Mouse (Mus musculus): ENCODE data around the gene Stac. TPM values are rescaled to one million over a fixed set of nuclear protein-coding genes. Genes with fewer than 3 reads are reported as not detected.

Stac gene
- polyA plus RNA-seq, 1 experiment, result 0.67 TPM

DNA sequence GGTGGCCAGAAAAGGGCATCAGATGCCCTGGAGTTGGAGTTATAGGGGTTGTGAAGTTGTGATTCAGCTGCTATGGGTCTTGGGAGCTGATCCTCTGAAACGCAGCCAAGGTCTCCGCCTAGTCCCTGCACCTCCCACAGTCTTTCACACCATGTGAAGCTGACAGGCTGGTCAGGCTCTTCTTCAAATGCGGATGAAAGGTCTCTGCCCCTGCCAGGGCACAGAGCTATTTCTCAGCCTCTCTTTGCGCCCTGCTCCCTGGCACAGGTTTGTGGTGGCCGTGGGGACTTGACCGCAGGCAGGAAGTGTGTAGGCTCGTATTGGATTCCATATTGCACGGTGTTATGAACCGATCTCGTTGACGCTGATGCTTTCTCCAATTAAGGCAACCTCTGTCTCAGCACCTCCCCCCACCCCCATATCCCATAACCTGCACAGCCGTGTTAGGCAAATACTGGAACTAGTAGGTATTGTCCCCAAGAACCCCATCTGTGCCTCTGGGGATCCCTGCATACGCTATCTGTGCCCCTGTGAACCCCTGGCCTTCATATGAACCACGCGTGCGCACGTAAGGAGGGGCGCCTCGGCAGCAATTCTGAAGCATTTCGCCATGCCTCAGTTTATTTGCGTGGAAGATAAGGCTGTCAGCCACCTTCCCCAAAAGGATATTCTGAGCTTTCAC, 139.7 kb downstream of the Stac start:
- Histone ChIP-seq H3K27me3 (ENCODE audit: control insufficient read depth, insufficient read depth, insufficient read length) (no peaks in the 10 kb centered on the region), H3K36me3 (ENCODE audit: control insufficient read depth, insufficient read depth) (no peaks in the 10 kb centered on the region), H3ac (ENCODE audit: control insufficient read depth, insufficient read length) (no peak overlapping the region), H3K4me2 (ENCODE audit: low read depth) (no peak overlapping the region), H3K4me3 (no peak overlapping the region), H3K79me2 (ENCODE audit: control insufficient read depth, insufficient read depth) (no peaks in the 10 kb centered on the region)
- TF ChIP-seq REST (IDR thresholded peaks at IDR 0.05; ENCODE audit: insufficient read depth, insufficient read length), result no peak
- no peak for TF ChIP-seq POLR2A (IDR thresholded peaks at IDR 0.05; ENCODE audit: insufficient read length, low read depth)
- no peak for TF ChIP-seq TCF3 (IDR thresholded peaks at IDR 0.05; ENCODE audit: insufficient read length, low read depth)
- TF ChIP-seq CEBPB (IDR thresholded peaks at IDR 0.05; ENCODE audit: insufficient read depth, poor library complexity, severe bottlenecking), result no peak
- TF ChIP-seq POLR2AphosphoS2 (IDR thresholded peaks at IDR 0.05; ENCODE audit: insufficient read length, low read depth), result no peak
- no peak for TF ChIP-seq TCF12 (IDR thresholded peaks at IDR 0.05; ENCODE audit: insufficient read depth, poor library complexity, severe bottlenecking)
- TF ChIP-seq MAX (IDR thresholded peaks at IDR 0.05; ENCODE audit: low read depth), result no peak
- no peak for TF ChIP-seq MYOG (IDR thresholded peaks at IDR 0.05; ENCODE audit: control insufficient read depth in 1 of 3, insufficient read depth in 1 of 3, insufficient read length in 2 of 3, low read depth in 2 of 3)
- no peak for TF ChIP-seq MYOD1 (IDR thresholded peaks at IDR 0.05; ENCODE audit: control insufficient read depth in 1 of 3, insufficient read length in 2 of 3, low read depth in 2 of 3)
- TF ChIP-seq USF1 (IDR thresholded peaks at IDR 0.05; ENCODE audit: low read depth), result no peak

DNA sequence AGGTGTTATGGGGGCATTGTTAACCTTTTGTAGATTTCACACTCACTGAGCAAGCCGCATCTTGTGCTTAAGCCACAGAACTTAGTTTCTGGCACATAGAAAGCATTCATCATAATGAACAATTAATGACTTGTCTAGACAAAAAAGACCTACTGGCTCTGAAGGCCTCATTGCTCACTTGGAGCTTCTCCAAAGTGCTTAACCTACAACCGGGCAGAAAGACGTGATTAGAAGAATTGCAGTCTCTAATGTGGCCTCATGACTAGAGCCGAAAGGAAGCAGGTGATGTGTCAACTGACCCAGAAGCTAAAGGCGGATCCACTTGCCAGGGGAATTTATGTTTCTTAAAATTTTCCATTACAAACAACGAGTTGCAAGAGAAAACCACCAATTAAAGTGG, 147.5 kb downstream of the Stac start:
- no peak overlapping the region for H3K4me3 ChIP-seq
- no peaks in the 10 kb centered on the region for H3K36me3 ChIP-seq (ENCODE audit: control insufficient read depth, insufficient read depth)
- no peaks in the 10 kb centered on the region for H3K27me3 ChIP-seq (ENCODE audit: control insufficient read depth, insufficient read depth, insufficient read length)
- no peak overlapping the region for H3ac ChIP-seq (ENCODE audit: control insufficient read depth, insufficient read length)
- H3K79me2 ChIP-seq (ENCODE audit: control insufficient read depth, insufficient read depth), result no peaks in the 10 kb centered on the region
- H3K4me2 ChIP-seq (ENCODE audit: low read depth), result no peak overlapping the region
- TF ChIP-seq SRF (IDR thresholded peaks at IDR 0.05; ENCODE audit: control insufficient read depth, insufficient read length, low read depth) (no peak), USF1 (IDR thresholded peaks at IDR 0.05; ENCODE audit: low read depth) (no peak)

DNA sequence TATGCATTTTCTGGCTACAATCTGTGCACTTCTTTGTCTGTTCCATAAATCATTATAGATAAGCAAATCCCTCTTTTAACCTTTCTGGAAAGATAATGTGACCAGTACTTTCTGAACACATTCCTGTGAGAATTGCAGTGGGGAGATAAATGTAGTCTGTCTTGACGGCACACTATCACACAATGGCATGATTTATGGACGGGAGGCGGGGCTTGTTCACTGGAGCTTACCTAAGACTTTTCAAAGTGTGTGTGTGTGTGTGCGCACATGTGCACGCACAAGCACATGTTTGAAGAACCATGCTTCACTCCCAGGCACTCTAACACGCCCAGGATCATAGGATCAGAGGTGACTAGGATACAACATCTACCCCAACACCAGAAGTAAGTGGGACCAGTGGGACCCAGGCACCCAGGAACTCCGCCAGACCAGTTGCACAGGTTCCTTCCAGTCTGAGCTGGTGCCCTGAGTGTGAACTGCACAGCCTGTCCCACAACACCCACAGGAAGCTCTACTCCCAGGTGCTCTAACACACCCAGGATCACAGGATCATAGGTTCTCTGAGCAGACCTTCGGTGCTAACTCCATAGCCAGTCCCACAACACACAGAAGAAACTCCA, 154.6 kb downstream of the Stac start:
- Histone ChIP-seq H3K79me2 (ENCODE audit: control insufficient read depth, insufficient read depth) (no peaks in the 10 kb centered on the region), H3K4me2 (ENCODE audit: low read depth) (no peak overlapping the region), H3ac (ENCODE audit: control insufficient read depth, insufficient read length) (no peak overlapping the region), H3K36me3 (ENCODE audit: control insufficient read depth, insufficient read depth) (no peaks in the 10 kb centered on the region), H3K4me3 (no peak overlapping the region), H3K27me3 (ENCODE audit: control insufficient read depth, insufficient read depth, insufficient read length) (no peaks in the 10 kb centered on the region)
- TF ChIP-seq MYOG (IDR thresholded peaks at IDR 0.05; ENCODE audit: control insufficient read depth in 1 of 3, insufficient read depth in 1 of 3, insufficient read length in 2 of 3, low read depth in 2 of 3) (no peak), MAX (IDR thresholded peaks at IDR 0.05; ENCODE audit: low read depth) (no peak), POLR2A (IDR thresholded peaks at IDR 0.05; ENCODE audit: insufficient read length, low read depth) (no peak), USF1 (IDR thresholded peaks at IDR 0.05; ENCODE audit: low read depth) (no peak), CEBPB (IDR thresholded peaks at IDR 0.05; ENCODE audit: insufficient read depth, poor library complexity, severe bottlenecking) (no peak), MYOD1 (IDR thresholded peaks at IDR 0.05; ENCODE audit: control insufficient read depth in 1 of 3, insufficient read length in 2 of 3, low read depth in 2 of 3) (no peak), TCF3 (IDR thresholded peaks at IDR 0.05; ENCODE audit: insufficient read length, low read depth) (no peak), SRF (IDR thresholded peaks at IDR 0.05; ENCODE audit: control insufficient read depth, insufficient read length, low read depth) (no peak), E2F4 (IDR thresholded peaks at IDR 0.05; ENCODE audit: insufficient read depth) (no peak), POLR2AphosphoS2 (IDR thresholded peaks at IDR 0.05; ENCODE audit: insufficient read length, low read depth) (no peak), REST (IDR thresholded peaks at IDR 0.05; ENCODE audit: insufficient read depth, insufficient read length) (no peak), TCF12 (IDR thresholded peaks at IDR 0.05; ENCODE audit: insufficient read depth, poor library complexity, severe bottlenecking) (no peak)

DNA sequence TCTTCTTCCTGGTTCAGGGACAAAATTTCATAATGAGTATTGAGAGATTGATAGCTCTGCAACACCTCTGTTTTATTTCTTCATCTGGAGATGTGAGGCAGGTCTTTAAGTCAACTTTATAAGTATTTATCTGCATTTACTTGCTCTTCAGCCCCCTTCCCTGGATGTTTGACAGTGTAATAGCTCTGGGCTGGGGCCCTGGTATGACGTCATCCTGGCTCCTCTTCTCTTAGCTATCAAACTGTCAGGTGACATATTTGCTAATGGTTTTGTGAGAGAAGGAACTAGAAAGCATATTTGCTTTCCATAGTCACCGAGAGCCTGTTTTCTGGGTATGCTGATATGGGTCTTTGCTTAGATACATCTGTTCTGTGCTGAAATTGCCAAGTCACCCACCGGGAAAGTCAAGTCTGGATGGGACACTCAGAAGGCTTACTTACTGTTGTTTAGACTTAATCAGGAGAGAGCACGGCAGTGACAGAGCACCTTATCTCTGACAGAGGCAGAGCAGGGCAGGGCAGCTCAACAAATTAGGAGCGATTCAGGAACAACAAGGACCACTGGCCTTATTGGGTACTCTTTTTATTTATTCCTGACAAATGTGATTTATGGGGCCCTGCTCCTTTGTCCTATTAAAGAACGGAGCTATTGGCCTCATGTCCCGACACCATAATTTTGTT, 155.3 kb downstream of the Stac start:
- H3K4me2 ChIP-seq (ENCODE audit: low read depth), result no peak overlapping the region
- no peaks in the 10 kb centered on the region for H3K36me3 ChIP-seq (ENCODE audit: control insufficient read depth, insufficient read depth)
- no peaks in the 10 kb centered on the region for H3K79me2 ChIP-seq (ENCODE audit: control insufficient read depth, insufficient read depth)
- H3K4me3 ChIP-seq, result no peak overlapping the region
- no peak overlapping the region for H3ac ChIP-seq (ENCODE audit: control insufficient read depth, insufficient read length)
- TF ChIP-seq MYOD1 (IDR thresholded peaks at IDR 0.05; ENCODE audit: control insufficient read depth in 1 of 3, insufficient read length in 2 of 3, low read depth in 2 of 3) (no peak), POLR2A (IDR thresholded peaks at IDR 0.05; ENCODE audit: insufficient read length, low read depth) (no peak), TCF3 (IDR thresholded peaks at IDR 0.05; ENCODE audit: insufficient read length, low read depth) (no peak), E2F4 (IDR thresholded peaks at IDR 0.05; ENCODE audit: insufficient read depth) (no peak), MYOG (IDR thresholded peaks at IDR 0.05; ENCODE audit: control insufficient read depth in 1 of 3, insufficient read depth in 1 of 3, insufficient read length in 2 of 3, low read depth in 2 of 3) (no peak), CEBPB (IDR thresholded peaks at IDR 0.05; ENCODE audit: insufficient read depth, poor library complexity, severe bottlenecking) (no peak), MAX (IDR thresholded peaks at IDR 0.05; ENCODE audit: low read depth) (no peak), USF1 (IDR thresholded peaks at IDR 0.05; ENCODE audit: low read depth) (no peak), TCF12 (IDR thresholded peaks at IDR 0.05; ENCODE audit: insufficient read depth, poor library complexity, severe bottlenecking) (no peak), REST (IDR thresholded peaks at IDR 0.05; ENCODE audit: insufficient read depth, insufficient read length) (no peak), SRF (IDR thresholded peaks at IDR 0.05; ENCODE audit: control insufficient read depth, insufficient read length, low read depth) (no peak), POLR2AphosphoS2 (IDR thresholded peaks at IDR 0.05; ENCODE audit: insufficient read length, low read depth) (no peak)
- no peaks in the 10 kb centered on the region for H3K27me3 ChIP-seq (ENCODE audit: control insufficient read depth, insufficient read depth, insufficient read length)

All from myocyte (in vitro differentiated cells).